Mouse (Mus musculus) intestine, embryonic 15.5 days (tissue): ENCODE measurements around the gene H2-M10.2. TPM values are rescaled to one million over a fixed set of nuclear protein-coding genes. Genes with fewer than 3 reads are reported as not detected.

Experiments used
- ATAC-seq: fragments of 200-750 bp; cut with Nextera tagmentation; 2 replicates; pipeline ENCODE4 v1.8.0; 2017; ENCODE audit warnings: moderate TSS enrichment, moderate library complexity
- H3K27ac ChIP-seq: fragments of 300-500 bp; sonication (generic); 2 replicates; pipeline ENCODE4 v1.5.1; 2015; ENCODE audit warnings: mild to moderate bottlenecking, inconsistent platforms
- H3K27me3 ChIP-seq: fragments of 300-500 bp; sonication (generic); replicated peaks from 2 replicates; pipeline ENCODE4 v1.6.1; 2015; ENCODE audit warnings: inconsistent platforms
- H3K36me3 ChIP-seq: fragments of 300-500 bp; sonication (generic); 2 replicates; pipeline ENCODE4 v1.6.1; 2015; ENCODE audit warnings: inconsistent platforms
- H3K4me1 ChIP-seq: fragments of 300-500 bp; sonication (generic); replicated peaks from 2 replicates; pipeline ENCODE4 v1.6.1; 2015; ENCODE audit warnings: inconsistent platforms
- H3K4me2 ChIP-seq: fragments of 300-500 bp; sonication (generic); replicated peaks from 2 replicates; pipeline ENCODE4 v1.6.1; 2015; ENCODE audit warnings: mild to moderate bottlenecking, inconsistent platforms
- H3K4me3 ChIP-seq: fragments of 300-500 bp; sonication (generic); replicated peaks from 2 replicates; pipeline ENCODE4 v1.5.1; 2015; ENCODE audit warnings: inconsistent platforms
- H3K9ac ChIP-seq: fragments of 300-500 bp; sonication (generic); 2 replicates; pipeline ENCODE4 v1.6.1; 2015; ENCODE audit warnings: inconsistent platforms
- H3K9me3 ChIP-seq: fragments of 300-500 bp; sonication (generic); 2 replicates; pipeline ENCODE4 v1.6.1; 2016; ENCODE audit warnings: inconsistent platforms
- WGBS: fragments of 180-500 bp; shearing (Covaris S2); methylation state at CpG from one replicate; pipeline ENCODE4 v1.1.7; 2015; 5-methylcytosine and 5-hydroxymethylcytosine counted together
- polyA plus RNA-seq: library from polyadenylated mRNA; unstranded; fragments of >200 nt; fragmentation: Nextera tagmentation; extraction: Ambion mirVana; gene quantifications from 2 replicates; pipeline ENCODE4 v1.2.1, GENCODE M21; 2015

H2-M10.2 gene
- polyA plus RNA-seq, 1 experiment from 2014 or later, result not detected

- peaks cover 10% of the 10 kb centered on the region; the same call in 1 of the 2 replicates for H3K36me3 ChIP-seq
- no peaks in the 10 kb centered on the region for H3K9me3 ChIP-seq
- under 1% methylated on average over 43 of the region's 43 CpGs for WGBS
- H3K27ac ChIP-seq, result peak within 1 kb of the TSS; percentile 89
- H3K9ac ChIP-seq, result peak within 1 kb of the TSS; percentile 85
- peak within 1 kb of the TSS; percentile 84 for H3K4me2 ChIP-seq
- ATAC-seq, result peak; percentile 91
- no peaks in the 10 kb centered on the region for H3K27me3 ChIP-seq
- peaks cover 17% of the 10 kb centered on the region for H3K4me1 ChIP-seq
- peak within 1 kb of the TSS; percentile 76 for H3K4me3 ChIP-seq
Measured at GRCm38 (mm10) chr17:36271586-36272256, 14.6 kb downstream of the H2-M10.2 start, which contains the start of gene Trim39. Trim39 (minus strand) TSS chr17:36272247.

GRCm38 (mm10) chr17:36270956-36271585, 15.2 kb downstream of the H2-M10.2 start:
- Histone ChIP-seq H3K4me1 (peaks cover 17% of the 10 kb centered on the region), H3K9ac (peak overlapping the region; percentile 85), H3K36me3 (peaks cover 10% of the 10 kb centered on the region; the same call in 1 of the 2 replicates), H3K27ac (peak overlapping the region; percentile 89), H3K4me3 (peak overlapping the region; percentile 76), H3K9me3 (no peaks in the 10 kb centered on the region), H3K4me2 (peak overlapping the region; percentile 84), H3K27me3 (no peaks in the 10 kb centered on the region)
- under 1% methylated on average over 77 of the region's 84 CpGs for WGBS
- peak; percentile 95 for ATAC-seq

GRCm38 (mm10) chr17:36265834-36266233, 20.5 kb downstream of the H2-M10.2 start:
- H3K36me3 ChIP-seq, result peaks cover 21% of the 10 kb centered on the region
- WGBS, result 74% methylated on average over 5 of the region's 5 CpGs
- ATAC-seq, result no peak

GRCm38 (mm10) chr17:36264273-36264925, 21.9 kb downstream of the H2-M10.2 start:
- Histone ChIP-seq H3K9ac (no peak overlapping the region), H3K4me2 (no peak overlapping the region), H3K27me3 (no peaks in the 10 kb centered on the region), H3K36me3 (peaks cover 31% of the 10 kb centered on the region), H3K4me1 (no peaks in the 10 kb centered on the region), H3K9me3 (no peaks in the 10 kb centered on the region), H3K4me3 (no peak overlapping the region), H3K27ac (no peak overlapping the region)
- no peak for ATAC-seq
- WGBS, result 92% methylated on average over 3 of the region's 3 CpGs

More at GRCm38 (mm10) chr17:36265834-36266233, 20.5 kb downstream of the H2-M10.2 start:
- no peak overlapping the region for H3K4me3 ChIP-seq
- H3K27ac ChIP-seq, result no peak overlapping the region
- H3K9ac ChIP-seq, result no peak overlapping the region
- peaks cover 3% of the 10 kb centered on the region; the same call in 1 of the 2 replicates for H3K4me1 ChIP-seq
- H3K27me3 ChIP-seq, result no peaks in the 10 kb centered on the region
- no peaks in the 10 kb centered on the region for H3K9me3 ChIP-seq
- no peak overlapping the region for H3K4me2 ChIP-seq

- Histone ChIP-seq H3K4me3 (no peak overlapping the region), H3K9me3 (no peaks in the 10 kb centered on the region), H3K4me2 (no peak overlapping the region), H3K27ac (no peak overlapping the region), H3K4me1 (peaks cover 4% of the 10 kb centered on the region; the same call in 1 of the 2 replicates), H3K27me3 (no peaks in the 10 kb centered on the region), H3K9ac (no peak overlapping the region), H3K36me3 (peaks cover 21% of the 10 kb centered on the region)
- ATAC-seq, result no peak
- 91% methylated on average over 9 of the region's 9 CpGs for WGBS
Measured at GRCm38 (mm10) chr17:36261511-36262166, 24.7 kb downstream of the H2-M10.2 start.

GRCm38 (mm10) chr17:36257969-36258368, 28.3 kb downstream of the H2-M10.2 start, which contains the start of gene Rpp21:
Rpp21 (minus strand) TSS chr17:36258069.
- Histone ChIP-seq H3K27me3 (no peaks in the 10 kb centered on the region), H3K36me3 (peaks cover 15% of the 10 kb centered on the region; the same call in 1 of the 2 replicates), H3K4me3 (peak within 1 kb of the TSS; percentile 79), H3K4me1 (peaks cover 4% of the 10 kb centered on the region; the same call in 1 of the 2 replicates), H3K9me3 (no peaks in the 10 kb centered on the region), H3K4me2 (peak within 1 kb of the TSS; percentile 61), H3K9ac (peak within 1 kb of the TSS; percentile 60), H3K27ac (peak within 1 kb of the TSS; percentile 63)
- ATAC-seq, result peak; percentile 1; the same call in 1 of the 2 replicates
- WGBS, result 38% methylated on average over 6 of the region's 6 CpGs

GRCm38 (mm10) chr17:36257241-36257947, 28.9 kb downstream of the H2-M10.2 start:
- Histone ChIP-seq H3K9ac (peak overlapping the region; percentile 60), H3K27ac (peak overlapping the region; percentile 63), H3K4me3 (peak overlapping the region; percentile 79), H3K4me1 (peaks cover 6% of the 10 kb centered on the region; the same call in 1 of the 2 replicates), H3K36me3 (peaks cover 15% of the 10 kb centered on the region; the same call in 1 of the 2 replicates), H3K4me2 (peak overlapping the region; percentile 61), H3K27me3 (no peaks in the 10 kb centered on the region; the same call in 1 of the 2 replicates), H3K9me3 (no peaks in the 10 kb centered on the region)
- peak; percentile 97 for ATAC-seq
- under 1% methylated on average over 37 of the region's 37 CpGs for WGBS

- ATAC-seq, result no peak
- Histone ChIP-seq H3K4me1 (peaks cover 16% of the 10 kb centered on the region), H3K9me3 (no peaks in the 10 kb centered on the region), H3K36me3 (no peaks in the 10 kb centered on the region), H3K4me3 (no peak overlapping the region), H3K27me3 (peaks cover 20% of the 10 kb centered on the region), H3K4me2 (no peak overlapping the region), H3K9ac (no peak overlapping the region), H3K27ac (no peak overlapping the region)
- 44% methylated on average over 6 of the region's 6 CpGs for WGBS
Measured at GRCm38 (mm10) chr17:36253087-36253600, 33.1 kb downstream of the H2-M10.2 start.

GRCm38 (mm10) chr17:36252250-36252876, 33.9 kb downstream of the H2-M10.2 start:
- Histone ChIP-seq H3K9ac (peak overlapping the region; percentile 23; the same call in 1 of the 2 replicates), H3K9me3 (no peaks in the 10 kb centered on the region), H3K4me3 (peak overlapping the region; percentile 15; the same call in 1 of the 2 replicates), H3K36me3 (no peaks in the 10 kb centered on the region), H3K4me2 (peak overlapping the region; percentile 54), H3K27me3 (peaks cover 22% of the 10 kb centered on the region), H3K4me1 (peaks cover 16% of the 10 kb centered on the region), H3K27ac (no peak overlapping the region)
- WGBS, result 8% methylated on average over 25 of the region's 25 CpGs
- ATAC-seq, result no peak

- ATAC-seq, result 0 out of 2 replicates have a peak, but pooled peaks have one; percentile 43
Measured at GRCm38 (mm10) chr17:36248886-36249285, 37.4 kb downstream of the H2-M10.2 start.

More at GRCm38 (mm10) chr17:36248886-36249285, 37.4 kb downstream of the H2-M10.2 start:
- Histone ChIP-seq H3K4me1 (peaks cover 12% of the 10 kb centered on the region), H3K9me3 (no peaks in the 10 kb centered on the region), H3K9ac (no peak overlapping the region), H3K4me2 (peak overlapping the region; percentile 52), H3K27ac (no peak overlapping the region), H3K27me3 (peaks cover 22% of the 10 kb centered on the region), H3K4me3 (0 out of 2 replicates have a peak overlapping the region, but pooled peaks have one; percentile 6), H3K36me3 (no peaks in the 10 kb centered on the region)
- WGBS, result 18% methylated on average over 33 of the region's 33 CpGs
